Mouse (Mus musculus) urinary bladder, postnatal 25 days (tissue): ENCODE measurements around the gene Bod1l.

Experiments
- DNase-seq: peaks from one replicate; pipeline ENCODE4 v3.0.0; 2022; ENCODE audit warnings: low spot score

Bod1l gene

GRCm38 (mm10) chr5:41801622-41802021 is 42.5 kb downstream of the Bod1l start:
- DNase-seq: no peak

- no peak for DNase-seq
Observed at GRCm38 (mm10) chr5:41794434-41794833, 49.7 kb downstream of the Bod1l start.

- no peak for DNase-seq
Observed at GRCm38 (mm10) chr5:41790517-41790916, 53.6 kb downstream of the Bod1l start.

DNA sequence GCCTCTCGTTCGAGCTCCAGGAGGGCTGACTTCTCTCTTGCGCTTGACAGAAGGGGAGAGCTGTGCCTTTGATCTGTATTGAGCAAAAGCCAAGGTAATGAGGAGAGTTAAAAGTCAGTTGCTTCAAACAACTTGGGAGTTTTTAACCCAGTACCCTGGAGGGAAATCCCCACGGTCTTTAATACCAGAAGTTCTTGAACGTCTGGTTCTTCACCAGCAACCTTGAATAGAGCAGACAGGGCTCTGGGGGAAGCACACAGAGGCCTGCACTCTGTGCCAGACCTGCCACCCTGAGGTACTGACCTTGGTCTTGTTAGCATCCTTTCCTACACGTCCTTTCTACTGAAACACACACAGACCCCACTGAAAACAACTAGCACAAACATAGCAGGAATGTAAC is 55.2 kb downstream of the Bod1l start:
- no peak for DNase-seq

DNA sequence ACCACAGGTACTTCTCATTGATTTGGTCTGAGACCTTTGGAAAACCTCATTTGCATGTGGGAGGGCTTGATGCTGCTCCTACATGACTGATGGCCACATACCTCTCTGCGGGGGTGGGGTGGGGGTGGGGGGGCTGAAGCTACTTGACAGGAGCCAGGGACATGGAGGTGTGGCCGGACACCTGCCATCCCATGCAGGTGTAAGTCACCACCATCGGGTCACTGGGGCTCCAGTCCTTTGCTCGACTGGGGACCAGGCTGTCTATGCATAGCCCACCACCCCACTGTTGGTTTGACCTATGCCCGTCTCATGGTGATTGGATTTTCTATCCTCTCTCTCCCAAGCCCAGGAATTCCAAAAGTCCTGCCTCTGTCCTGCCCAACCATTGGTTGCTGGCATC is 62.2 kb downstream of the Bod1l start:
- DNase-seq: no peak

GRCm38 (mm10) chr5:41780026-41780425 is 64.1 kb downstream of the Bod1l start:
- no peak for DNase-seq

GRCm38 (mm10) chr5:41775728-41776127 is 68.4 kb downstream of the Bod1l start:
- no peak for DNase-seq

DNA sequence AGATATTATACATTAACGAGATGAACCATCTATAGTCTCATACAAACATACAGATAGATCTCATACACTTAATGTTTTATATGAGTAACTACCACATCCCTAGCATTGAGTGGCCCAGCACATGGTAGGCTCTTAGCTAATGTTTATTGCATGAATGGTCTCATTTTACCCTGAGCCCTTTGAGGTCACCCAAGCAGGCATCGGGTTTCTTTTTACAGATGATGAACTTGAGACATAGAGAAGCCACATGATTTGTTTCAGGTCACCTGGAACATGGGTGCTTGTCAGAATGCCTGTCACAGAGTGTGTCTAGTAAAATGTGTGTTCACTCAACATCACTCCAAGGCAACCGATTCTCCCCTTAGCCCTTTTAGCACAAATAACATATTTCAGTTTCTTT is 68.8 kb downstream of the Bod1l start:
- DNase-seq: no peak

GRCm38 (mm10) chr5:41768382-41769040 is 75.6 kb downstream of the Bod1l start:
- peak; percentile 89 for DNase-seq

DNA sequence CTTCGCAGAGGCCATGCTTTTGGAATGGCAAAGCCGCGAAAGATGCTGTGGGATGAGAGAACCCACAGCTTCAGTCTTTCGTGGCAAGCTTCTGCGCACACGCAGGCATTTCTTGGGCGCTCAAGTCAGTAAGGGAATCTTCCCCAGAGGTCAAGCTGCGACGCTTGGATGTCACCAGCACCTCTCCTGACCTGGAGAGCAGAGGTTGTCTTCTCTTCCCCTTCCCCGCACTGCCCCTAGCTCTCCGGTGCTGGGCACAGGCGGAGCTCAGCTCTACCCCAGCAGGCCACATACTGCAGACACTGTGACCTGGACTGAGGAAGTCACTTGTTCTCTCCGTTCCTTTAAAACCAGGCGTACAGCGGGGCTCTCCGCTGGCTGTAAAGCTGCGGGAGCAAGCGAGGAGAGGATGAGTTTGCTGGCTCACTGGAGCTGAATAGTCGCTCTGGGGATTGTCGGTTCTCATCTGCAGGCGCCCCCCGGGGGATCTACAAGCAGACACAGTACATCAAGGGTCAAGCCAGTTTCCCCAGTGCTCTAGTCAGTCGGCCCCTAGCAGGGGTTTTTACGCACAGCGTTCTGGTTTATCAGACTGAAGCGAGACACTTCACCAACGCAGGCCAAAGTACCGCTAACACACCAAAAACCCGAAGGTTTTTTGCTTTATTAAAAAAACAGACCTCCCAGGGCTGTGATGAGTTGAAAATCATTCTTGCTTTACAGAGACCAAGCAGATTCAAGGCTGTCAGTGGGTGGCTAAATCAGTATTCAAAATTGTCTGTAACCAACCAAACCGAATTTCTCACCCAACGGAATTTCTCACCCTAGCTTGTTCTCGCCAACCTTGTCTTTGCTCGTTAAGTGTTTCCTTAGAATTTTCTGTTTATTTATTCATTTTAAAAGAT is 76.6 kb downstream of the Bod1l start:
- DNase-seq: no peak

- DNase-seq: no peak
Observed at GRCm38 (mm10) chr5:41766406-41767010, 77.6 kb downstream of the Bod1l start.

DNA sequence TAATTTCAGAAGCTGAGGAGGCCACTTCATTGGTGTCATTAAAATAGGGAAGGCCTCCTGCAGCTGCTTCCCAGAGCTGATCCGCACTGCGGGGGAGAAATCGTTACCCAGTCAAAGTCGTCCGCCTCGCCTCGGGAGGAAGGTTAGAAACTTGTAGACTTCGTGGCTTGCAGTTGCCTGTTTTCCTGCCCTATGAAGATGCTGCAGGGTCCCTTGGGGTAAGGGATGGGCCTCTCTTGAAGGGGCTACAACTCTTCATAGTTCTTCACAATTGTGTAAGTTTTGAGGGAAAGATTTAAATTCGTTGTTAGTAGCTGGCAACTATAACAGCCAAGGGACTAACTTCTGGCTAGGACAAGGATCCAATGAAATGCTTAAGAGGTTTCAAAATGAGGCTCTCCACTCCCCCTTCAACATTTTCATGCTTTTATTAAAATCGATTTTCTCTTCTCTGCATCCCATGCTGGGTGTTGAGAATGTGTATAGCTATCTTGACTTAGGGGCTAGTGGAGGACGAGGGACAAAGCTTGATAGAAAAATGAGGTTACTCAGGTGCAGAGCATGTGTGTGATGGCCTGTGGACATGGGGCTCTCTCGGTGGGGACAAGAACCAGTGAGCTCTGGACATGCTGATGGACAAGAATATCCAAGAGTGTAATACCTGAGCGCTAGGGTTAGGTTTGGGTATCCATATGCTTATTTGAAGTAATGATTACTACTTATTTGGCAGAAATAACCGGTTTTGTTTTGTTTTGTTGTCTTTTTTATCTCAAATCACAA is 78.3 kb downstream of the Bod1l start:
- no peak for DNase-seq

GRCm38 (mm10) chr5:41763731-41764721 is 80.1 kb downstream of the Bod1l start, which contains the start of gene Nkx3-2:
Gene Nkx3-2 (minus strand): TSS chr5:41764501.
- DNase-seq: no peak

- DNase-seq: no peak
Observed at GRCm38 (mm10) chr5:41762947-41763730, 81.0 kb downstream of the Bod1l start.

GRCm38 (mm10) chr5:41762141-41762946 is 81.8 kb downstream of the Bod1l start:
- no peak for DNase-seq

- no peak for DNase-seq
Observed at GRCm38 (mm10) chr5:41761509-41762140, 82.5 kb downstream of the Bod1l start.

DNA sequence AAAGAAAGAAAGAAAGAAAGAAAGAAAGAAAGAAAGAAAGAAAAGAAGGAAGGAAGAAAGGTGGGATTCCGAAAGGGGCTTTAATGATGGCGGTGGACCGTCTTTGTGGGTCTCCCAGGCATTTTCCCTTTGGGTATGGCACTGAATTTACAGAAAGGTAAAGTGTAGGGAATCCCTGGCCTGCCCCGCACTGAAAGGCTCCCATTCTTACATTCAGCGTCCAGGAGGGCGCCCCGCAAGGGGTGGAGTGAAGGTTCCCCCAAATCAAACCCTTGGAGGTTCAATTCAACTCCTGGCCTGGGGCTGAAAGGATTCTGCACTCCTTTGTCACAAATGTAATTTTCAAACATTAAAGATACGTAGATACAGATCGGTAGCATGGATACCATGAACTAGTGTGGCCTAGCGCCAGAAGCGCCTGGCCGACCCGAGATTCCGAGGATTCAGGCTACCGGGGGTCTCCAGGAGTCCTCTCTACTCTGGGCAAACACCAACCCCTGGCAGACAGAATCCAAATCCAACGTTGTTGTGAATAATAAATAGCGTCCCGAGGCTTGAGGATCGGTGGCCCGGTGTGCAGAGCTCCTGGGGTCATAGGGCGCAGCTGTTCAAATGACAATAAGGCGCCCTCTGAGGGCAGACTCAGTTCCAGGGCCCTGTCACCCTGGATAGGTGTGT is 83.1 kb downstream of the Bod1l start:
- no peak for DNase-seq

DNA sequence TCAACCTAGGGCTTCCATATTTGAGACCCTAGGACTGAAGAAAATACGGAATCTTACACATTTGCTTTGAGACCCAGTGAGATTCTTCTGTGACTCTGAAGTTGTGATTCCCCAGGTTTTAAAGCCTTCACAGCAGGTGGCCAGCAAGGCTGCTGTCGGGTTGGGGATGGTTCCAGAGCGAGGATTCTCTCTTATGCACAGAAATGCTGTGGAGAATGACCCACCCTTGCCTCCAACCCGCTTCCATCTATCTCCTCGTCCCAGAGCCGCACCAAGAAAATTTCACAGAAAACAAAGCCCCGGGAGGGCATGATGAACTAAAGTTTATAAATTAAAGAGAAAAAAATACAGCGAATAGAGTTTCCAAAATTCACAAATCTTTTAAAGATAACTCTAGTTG is 84.0 kb downstream of the Bod1l start:
- DNase-seq: no peak
